Mouse (Mus musculus): ENCODE results near the gene Yes1.
"Not testable (repeated sequence)": the region's sequence is repeated elsewhere in the genome, so short reads cannot be mapped to it uniquely, and the experiment has no call there.

Gene Yes1

DNA sequence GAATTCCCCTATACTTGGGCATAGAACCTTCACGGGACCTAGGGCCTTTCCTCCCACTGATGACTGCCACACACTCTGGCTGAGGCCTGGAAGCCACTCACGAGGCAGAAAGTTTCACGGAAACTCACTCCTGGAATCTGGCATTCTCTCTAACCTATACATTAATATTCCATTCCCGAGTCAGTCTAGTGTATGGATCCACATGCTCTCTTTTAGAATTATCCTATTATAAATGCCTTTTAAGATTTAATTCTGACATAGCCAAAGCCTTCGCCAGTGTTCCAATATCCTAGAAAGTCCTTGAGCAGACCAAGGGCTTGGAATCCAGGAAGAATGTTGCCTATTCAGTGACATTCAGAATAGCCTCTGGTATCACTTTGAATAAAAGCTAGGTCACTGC lies 100.5 kb downstream of the Yes1 start:
- DNase-seq: no peak

DNA sequence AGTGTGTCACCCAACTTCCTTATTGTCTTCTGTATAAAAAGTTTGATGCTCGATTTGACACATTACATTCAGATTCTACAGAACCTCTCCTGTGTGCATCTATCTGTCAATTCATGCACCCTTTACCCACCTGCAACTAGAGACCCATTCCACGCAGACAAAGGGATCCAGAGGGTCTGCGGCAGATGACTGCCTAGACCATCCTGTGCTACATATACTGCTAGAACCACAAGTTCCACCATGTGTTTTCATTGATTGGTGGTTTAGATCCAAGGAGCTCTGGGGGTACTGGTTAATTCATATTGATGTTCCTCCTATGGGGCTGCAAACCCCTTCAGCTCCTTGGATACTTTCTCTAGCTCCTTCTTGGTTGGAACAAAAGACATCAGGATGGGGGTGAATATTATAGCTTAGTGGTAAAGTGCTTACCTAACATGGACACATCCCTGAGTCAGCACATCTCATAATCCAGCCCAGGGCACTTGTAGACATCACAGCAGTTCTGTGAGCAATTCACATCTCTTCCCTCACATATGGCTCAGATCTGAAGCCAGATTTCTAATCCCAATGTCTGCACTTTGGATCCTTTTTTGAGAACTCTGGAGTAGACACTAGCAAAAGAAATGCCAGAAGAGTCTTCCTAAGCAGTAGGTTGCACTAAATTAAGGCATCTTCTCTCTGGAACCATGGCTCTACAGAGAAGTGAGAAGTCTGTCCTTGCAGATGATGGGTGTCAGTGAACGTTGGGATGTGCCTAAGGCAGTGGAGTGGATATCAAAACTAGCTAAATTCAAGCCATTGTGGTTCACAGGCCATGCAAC lies 101.5 kb downstream of the Yes1 start:
- no peak for DNase-seq

DNA sequence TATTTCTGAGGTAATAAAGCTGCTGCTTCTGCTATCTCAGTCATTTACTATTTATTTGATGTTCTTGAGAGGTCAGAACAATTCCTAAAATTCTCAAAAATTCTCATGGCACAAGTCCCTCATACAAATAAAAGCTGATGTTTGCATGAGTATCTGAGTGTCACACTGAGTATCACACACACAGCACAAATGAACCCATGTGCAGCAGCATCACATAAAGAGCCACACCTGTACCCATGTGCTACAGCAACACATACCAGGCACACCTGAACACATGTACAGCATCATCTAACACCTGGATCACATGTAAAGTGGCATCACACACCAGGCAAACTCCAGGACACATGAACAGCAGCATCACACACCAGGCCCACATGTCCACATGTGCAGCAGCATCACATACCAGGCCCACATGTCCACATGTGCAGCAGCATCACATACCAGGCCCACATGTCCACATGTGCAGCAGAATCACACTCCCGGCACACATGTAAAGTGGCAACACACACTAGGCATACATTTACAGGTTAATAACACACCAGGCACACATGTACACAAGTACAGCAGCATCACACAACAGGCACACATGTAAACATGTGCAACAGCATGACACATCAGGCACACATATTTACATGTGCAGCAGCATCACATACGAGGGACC lies 102.2 kb downstream of the Yes1 start:
- no peak for DNase-seq

DNA sequence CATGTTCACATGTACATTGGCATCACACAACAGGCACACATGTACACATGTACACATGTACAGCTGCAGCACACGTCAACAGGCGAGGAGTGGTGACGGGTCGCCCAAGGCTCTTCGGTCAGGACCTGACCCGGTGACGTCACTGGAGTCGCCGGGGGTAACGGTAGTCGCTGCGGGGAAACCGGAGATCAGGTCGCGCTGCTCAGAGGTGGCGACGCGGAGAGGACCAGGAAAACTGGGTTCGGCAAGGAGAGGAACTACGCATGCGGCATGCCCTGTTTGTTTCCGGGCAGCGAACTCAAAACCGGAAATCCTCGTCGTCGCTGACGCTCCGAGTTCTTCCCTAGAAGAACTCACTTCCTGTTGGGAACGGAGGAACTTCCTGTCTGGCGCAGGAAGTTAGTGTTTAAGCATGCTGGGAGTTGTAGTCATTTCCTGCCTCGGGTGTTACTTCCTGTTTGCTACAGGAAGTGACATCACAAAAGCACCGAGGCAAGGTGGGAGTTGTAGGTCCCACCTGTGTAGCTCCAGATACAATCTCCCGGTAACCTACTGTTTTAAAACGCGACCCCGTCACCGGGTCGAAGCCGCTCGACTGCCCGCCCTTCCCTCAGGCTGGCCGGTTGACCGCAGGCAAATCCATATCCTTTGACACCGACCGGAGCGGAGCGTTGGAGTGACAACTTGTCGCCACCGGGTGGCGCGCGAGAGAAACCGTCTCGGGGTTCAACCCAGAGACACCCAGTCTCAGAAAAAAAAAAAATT lies 102.9 kb downstream of the Yes1 start:
- peak; percentile 92 for DNase-seq

DNA sequence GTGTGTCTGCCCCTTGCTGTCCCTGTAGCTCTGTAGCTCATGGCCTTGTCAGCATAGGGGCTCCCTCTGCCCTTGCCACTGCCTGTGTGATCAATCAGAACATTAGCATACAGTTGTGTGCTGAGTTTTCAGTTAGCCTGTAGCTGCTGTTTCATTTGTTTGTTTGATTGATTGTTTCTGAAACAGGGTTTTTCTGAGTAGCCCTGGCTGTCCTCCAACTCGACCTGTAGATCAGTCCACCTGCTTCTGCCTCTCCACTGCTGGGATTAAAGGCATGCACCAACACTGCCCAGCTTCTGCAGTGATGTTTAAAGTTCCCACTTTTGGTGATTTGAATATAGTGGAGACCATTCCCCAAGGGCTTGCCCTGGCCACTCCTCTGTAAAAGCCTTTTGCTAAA lies 106.8 kb downstream of the Yes1 start:
- no peak for DNase-seq

DNA sequence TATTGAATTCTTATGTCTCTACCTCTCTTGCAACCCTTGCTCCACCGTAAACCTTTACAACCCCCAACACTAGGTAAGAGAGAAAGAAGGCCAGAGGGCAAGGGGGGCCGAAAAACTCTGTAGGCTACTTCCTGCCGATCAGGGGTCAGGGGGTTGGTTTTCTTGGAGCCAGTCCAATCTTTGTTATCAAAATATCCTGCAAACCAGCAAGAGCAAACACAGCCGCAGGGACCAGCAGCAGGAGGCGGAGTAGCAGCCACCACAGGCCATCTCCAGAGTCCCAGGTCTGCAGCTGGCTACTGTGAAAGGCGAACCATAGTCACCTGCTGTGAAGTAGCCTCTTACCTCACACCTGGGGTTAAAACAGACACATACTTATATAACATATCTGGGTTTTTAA lies 107.9 kb downstream of the Yes1 start:
- DNase-seq: peak; percentile 26

DNA sequence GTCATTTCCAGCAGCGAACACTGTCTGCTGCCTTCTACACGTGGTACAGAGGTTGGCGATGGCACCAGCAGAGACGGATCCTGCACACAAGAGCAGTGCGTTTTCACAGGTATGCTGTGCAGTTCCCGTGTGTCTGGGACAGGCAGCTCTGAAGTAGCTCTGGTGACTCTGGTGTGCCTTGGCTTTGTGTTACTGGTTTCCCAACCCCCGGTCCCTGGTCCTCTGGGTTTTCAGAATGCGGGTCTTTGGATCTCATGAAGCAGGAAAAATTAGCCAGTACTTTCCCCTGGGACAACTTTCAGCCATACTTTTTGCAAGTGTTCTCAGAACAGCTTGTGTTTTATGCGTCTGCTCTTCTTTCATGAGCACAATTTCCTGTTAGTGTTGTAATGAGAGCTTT lies 109.4 kb downstream of the Yes1 start:
- DNase-seq: no peak

DNA sequence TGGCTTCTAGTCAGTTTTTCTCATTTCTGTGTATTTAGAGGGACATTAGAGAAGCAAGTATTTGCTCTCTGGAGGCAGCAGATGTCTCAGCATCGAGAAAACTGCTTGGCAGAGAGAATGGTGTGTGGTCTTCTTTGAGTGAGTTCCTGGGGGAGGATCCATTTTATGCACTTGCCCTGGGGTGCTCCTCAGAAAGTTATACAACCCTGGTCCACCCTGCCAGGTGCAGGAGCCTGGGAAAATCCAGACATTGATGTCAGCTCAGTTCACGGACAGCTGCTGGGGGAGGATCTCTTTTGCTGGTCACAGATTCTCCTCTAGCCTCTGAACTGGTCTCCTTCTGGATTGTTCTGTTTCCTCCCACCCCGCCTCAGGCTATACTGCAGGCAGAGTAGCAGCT lies 110.3 kb downstream of the Yes1 start:
- no peak for DNase-seq

DNA sequence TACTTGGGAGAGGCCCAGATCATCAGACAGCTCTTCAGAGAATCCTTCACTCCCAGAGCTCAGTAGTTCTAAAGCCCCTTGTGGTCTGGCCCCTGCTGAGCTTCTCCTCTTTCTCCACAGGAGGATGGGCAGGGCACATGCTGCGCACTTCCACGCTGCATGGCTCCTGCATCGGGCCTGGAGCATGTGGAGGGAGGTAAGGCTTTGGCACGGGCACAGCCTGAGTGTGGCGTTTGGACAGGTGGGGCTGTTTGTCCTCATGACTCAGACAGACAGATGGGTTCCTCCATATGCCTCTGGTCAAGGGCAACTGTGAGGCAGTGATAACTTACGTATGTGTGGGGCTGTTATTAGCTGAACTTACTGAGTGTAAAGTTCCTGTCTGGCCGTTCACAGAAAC lies 111.3 kb downstream of the Yes1 start:
- no peak for DNase-seq

DNA sequence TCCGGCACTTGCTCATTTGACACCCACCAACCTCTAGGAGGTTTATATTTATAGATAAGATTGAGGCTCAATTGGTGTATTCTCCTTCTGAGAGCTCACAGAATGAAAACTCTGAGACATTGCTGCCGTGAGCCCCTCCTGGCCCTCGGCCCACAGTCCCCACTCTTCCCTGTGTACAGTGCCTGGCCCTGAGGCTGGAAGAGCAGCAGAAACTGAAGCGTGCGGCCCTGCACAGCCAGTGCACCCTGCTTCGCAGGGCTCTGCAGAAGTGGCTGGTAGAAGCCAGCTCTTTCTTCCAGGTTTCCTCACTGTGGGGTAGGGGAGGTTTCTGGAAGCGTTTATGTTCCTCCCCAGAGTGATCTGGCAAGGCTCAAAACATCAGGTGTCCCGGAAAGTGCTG lies 111.7 kb downstream of the Yes1 start:
- not testable (repeated sequence) for DNase-seq

DNA sequence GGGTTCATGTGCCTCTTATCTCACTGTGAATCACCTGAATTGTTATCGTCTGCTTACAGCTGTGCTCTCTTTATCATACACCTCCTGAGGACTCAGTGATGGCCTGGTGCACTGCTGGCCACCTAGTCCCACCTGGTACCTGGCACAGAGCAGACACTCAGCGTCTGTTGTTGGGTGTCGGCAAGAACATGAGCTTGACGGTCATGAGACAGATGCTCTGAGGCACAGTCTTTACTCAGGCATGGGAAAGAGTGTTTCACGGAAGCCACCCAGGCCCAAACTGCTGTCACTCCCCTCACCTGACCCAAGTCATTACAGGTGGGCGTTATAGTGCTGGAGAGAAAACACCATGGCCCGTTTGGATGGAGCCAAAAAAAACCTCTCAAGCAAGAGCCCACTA lies 113.0 kb downstream of the Yes1 start:
- no peak for DNase-seq

DNA sequence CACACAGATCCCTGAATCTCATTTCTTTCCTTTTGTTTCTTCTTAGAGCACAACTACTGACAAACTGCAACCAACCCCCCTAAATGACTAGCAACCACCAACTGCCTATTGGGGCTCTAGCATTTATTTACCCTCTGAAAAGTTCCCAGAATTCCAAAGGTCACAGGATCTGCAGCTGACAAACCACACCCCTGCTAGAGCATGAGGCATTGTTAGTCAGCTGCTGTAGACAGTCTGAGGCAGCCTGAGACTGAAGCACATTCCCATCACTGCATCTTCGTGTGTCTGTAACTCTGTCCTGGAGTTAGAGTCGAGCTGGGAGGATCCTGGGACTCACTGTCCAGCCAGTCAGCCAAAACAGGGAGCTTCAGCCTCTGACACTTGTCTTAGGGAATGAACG lies 114.4 kb downstream of the Yes1 start:
- not testable (repeated sequence) for DNase-seq

DNA sequence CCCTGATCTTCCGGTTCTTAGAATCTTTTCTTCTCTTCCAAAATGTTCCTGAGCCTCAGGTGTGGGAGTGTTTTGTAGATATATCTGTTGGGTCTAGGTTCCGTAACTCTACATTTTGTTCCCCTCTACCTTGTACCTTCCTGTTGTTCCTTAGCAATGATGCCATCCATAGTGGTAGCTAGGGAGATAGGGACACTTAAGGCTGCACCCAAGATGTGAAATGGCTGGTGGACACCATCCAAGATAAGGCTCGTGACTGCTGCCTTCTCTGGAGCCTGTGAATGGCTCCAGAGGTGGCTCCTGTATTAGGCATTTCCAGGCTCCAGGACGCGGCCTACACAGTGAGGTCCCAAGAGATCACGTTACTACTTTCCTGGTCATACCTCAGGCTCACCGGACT lies 117.3 kb downstream of the Yes1 start:
- DNase-seq: no peak

DNA sequence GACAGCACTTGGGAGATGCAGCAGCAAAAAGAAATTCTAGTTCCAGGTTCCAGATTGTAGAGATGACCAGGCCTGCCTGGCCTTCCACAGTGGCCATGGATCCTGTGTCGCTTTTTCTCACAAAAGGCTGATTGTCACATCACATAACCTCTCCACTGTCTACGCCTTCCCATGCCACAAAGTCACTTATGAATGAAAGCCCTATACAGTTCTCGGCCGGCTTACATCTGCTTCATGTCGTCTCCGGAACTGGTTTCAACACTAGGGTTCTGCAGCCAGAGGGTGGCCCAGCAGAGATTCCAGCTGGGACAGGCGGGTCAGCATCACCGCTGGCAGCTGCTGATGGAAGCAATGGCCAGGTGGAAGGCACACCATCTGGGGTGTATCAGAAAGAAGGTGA lies 117.9 kb downstream of the Yes1 start:
- no peak for DNase-seq

DNA sequence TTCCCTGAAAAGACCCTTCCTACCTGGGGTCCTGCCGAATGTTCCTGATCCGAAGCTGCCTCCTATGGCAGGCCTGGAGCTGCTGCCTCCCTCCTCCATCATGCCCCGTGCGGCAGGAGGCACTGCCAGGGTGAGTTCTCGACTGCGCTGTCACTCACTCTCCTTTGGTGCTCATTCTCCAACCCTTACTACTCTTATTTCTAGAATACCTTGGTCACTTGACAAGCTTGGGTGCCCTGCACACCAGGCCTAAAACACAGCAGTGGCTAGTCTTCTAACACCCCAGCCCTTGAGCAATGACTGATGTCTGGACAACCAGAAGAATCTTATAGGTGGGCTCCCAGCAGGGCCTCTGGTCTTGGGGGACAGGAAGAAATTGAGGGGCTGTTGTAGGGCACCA lies 122.9 kb downstream of the Yes1 start:
- not testable (repeated sequence) for DNase-seq

DNA sequence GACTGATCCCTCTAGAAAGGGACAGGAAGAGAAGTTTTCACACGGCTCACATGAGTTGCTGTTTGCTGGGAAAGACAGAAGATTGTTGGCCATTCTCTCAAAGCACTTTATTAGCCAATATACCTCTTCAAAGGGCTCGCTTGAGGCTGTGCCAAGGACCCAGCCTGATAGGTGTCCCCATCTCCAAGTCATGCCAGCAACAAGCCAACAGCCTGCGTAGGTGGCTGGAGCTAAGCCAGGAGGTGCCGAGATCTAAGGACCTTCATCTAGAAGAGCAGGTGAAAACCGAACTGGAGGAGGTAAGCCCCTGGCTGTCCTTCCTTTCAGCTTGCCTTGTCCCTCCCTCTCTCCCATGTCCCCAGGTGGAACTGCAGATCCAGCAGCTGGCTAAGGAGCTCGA lies 124.8 kb downstream of the Yes1 start:
- DNase-seq: no peak
